Mouse (Mus musculus) small intestine, adult 2 months (tissue): ENCODE measurements around the gene Phactr2. TPM values are rescaled to one million over a fixed set of nuclear protein-coding genes. Genes with fewer than 3 reads are reported as not detected.

Experiments used
- H3K27ac ChIP-seq: fragments of 200-500 bp; 2 replicates; pipeline ENCODE4 v1.5.1; 2012; ENCODE audit warnings: low read depth, low read length, control low read depth, inconsistent platforms; ENCODE audit not compliant: insufficient read depth
- H3K27me3 ChIP-seq: fragments of 200-500 bp; 2 replicates; pipeline ENCODE4 v1.6.1; 2012; ENCODE audit warnings: mild to moderate bottlenecking, moderate library complexity, low read length, inconsistent platforms; ENCODE audit not compliant: control insufficient read depth, insufficient read depth
- H3K36me3 ChIP-seq: fragments of 200-500 bp; 2 replicates; pipeline ENCODE4 v1.6.1; 2012; ENCODE audit warnings: mild to moderate bottlenecking, low read length, control low read depth, inconsistent platforms; ENCODE audit not compliant: control insufficient read depth, insufficient read depth
- H3K4me1 ChIP-seq: fragments of 200-500 bp; 2 replicates; pipeline ENCODE4 v1.6.1; 2012; ENCODE audit warnings: low read length, inconsistent platforms, mixed read lengths; ENCODE audit not compliant: control insufficient read depth, insufficient read depth, insufficient read length
- H3K4me3 ChIP-seq: fragments of 200-500 bp; 2 replicates; pipeline ENCODE4 v1.5.1; 2012; ENCODE audit warnings: low read depth, mild to moderate bottlenecking, control low read depth, inconsistent platforms, low read length, moderate library complexity
- CTCF ChIP-seq: fragments of 200-500 bp; IDR thresholded peaks from 2 replicates; pipeline ENCODE4 v1.5.1; 2012; ENCODE audit warnings: low read depth, mild to moderate bottlenecking, control low read depth, inconsistent platforms, low read length, moderate library complexity, mixed read lengths; ENCODE audit not compliant: insufficient replicate concordance, insufficient read length; ENCODE audit errors: extremely low read depth
- POLR2A ChIP-seq: fragments of 200-500 bp; IDR thresholded peaks from 2 replicates; pipeline ENCODE4 v1.6.1; 2012; ENCODE audit warnings: low read depth, mild to moderate bottlenecking, control low read depth, inconsistent platforms, low read length, moderate library complexity
- WGBS: fragments of 180-500 bp; shearing (Covaris S2); methylation state at CpG from one replicate; pipeline ENCODE4 v1.1.7; 2018; 5-methylcytosine and 5-hydroxymethylcytosine counted together
- polyA plus RNA-seq: library from polyadenylated mRNA; depleted of rRNA; stranded (reverse); fragments of >200 nt; gene quantifications from 2 replicates; pipeline ENCODE4 v1.2.3, GENCODE M21; 2012

Phactr2 gene
- polyA plus RNA-seq, 1 experiment, result 4.5 TPM

DNA sequence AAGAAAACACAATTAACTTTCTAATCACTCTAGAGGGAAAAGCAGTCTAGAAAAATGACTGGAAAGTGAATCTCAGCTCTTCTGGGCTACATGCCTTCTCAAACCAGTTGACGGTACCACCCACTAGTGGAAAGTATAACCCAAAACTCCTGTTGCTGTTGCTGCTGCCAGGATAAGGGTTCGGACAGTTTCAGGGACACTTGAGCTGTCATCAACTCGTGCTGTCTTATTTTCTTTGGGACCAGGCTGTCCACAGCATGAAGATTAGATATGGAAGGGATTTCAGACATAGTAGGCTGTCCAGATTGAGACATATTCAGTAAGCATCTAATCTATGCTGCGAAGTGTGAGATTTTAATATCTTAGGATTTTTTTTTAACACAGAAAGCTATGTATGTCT is 199.5 kb downstream of the Phactr2 start:
- Histone ChIP-seq H3K4me3 (no peak overlapping the region), H3K27me3 (no peaks in the 10 kb centered on the region), H3K27ac (no peak overlapping the region), H3K4me1 (no peaks in the 10 kb centered on the region), H3K36me3 (no peaks in the 10 kb centered on the region)
- 88% methylated on average over 4 of the region's 4 CpGs for WGBS
- TF ChIP-seq POLR2A, result no peak
- TF ChIP-seq CTCF, result no peak

DNA sequence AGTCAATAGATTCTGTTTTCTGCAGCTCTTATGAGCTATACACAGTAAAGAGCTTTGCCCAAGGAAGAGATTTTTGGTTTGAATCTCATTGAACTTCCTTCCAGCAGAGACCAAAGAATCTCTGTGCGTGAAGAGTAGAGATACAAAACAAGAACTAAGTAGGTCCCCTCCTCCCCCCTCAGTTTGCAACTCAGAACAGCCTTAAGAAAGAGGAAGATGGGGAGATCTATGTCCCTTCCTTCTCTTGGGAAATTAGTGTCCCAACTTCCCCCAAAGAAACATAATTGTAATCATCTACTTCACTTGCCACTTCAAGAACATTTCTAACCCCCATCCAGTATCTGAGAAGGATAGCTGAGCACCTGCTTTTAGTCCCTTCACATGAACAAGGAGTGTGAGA is 200.5 kb downstream of the Phactr2 start:
- H3K4me3 ChIP-seq, result no peak overlapping the region
- 71% methylated on average over 1 of the region's 1 CpGs for WGBS
- H3K27me3 ChIP-seq, result no peaks in the 10 kb centered on the region
- TF ChIP-seq POLR2A (no peak), CTCF (no peak)
- H3K27ac ChIP-seq, result no peak overlapping the region
- no peaks in the 10 kb centered on the region for H3K36me3 ChIP-seq
- no peaks in the 10 kb centered on the region for H3K4me1 ChIP-seq

DNA sequence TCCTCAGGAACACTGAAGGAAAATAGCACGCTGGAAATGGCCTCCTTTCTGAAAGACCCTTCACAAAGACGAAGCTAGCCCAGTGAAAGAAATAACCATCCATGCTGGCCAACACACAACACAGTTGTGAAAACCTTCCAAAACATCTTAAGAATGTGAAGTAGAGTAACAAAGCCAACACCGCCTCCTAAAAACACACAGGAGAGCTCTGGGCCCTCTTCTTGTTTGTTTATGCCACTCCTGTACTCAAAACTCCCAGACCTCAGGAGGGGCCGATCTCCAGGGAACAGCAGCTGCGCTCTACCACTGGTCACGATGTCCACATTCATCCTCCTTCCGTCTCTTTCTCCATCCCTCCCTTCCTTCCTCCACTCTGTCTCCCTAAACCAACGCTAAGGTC is 202.5 kb downstream of the Phactr2 start:
- H3K27ac ChIP-seq, result no peak overlapping the region

DNA sequence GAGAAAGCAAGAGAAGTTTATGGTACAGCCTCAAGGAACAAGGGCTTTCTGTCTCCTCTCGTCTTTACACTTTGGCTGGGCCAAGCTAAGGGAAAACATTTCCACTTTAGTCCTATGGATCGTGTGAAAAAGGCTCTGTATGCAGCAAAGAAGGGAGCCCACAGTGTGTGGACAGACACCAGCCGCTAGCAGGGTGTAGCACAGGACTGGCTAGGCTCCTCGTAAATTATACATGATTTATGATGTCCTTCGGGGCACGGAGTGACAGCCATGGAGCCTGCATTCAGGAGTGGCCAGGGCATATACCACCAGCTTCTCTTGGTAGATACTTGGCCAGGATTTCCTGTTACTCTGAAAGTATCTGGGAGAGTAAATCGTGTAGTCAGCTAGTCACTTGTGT is 203.1 kb downstream of the Phactr2 start:
- Histone ChIP-seq H3K27ac (no peak overlapping the region), H3K4me1 (no peaks in the 10 kb centered on the region), H3K27me3 (no peaks in the 10 kb centered on the region), H3K36me3 (no peaks in the 10 kb centered on the region), H3K4me3 (no peak overlapping the region)
- WGBS, result 60% methylated on average over 7 of the region's 7 CpGs
- no peak for TF ChIP-seq POLR2A
- TF ChIP-seq CTCF, result no peak

More for the DNA sequence above, 202.5 kb downstream of the Phactr2 start:
- Histone ChIP-seq H3K27me3 (no peaks in the 10 kb centered on the region), H3K4me3 (no peak overlapping the region), H3K4me1 (no peaks in the 10 kb centered on the region), H3K36me3 (no peaks in the 10 kb centered on the region)
- TF ChIP-seq POLR2A (no peak), CTCF (no peak)
- 79% methylated on average over 8 of the region's 8 CpGs for WGBS

DNA sequence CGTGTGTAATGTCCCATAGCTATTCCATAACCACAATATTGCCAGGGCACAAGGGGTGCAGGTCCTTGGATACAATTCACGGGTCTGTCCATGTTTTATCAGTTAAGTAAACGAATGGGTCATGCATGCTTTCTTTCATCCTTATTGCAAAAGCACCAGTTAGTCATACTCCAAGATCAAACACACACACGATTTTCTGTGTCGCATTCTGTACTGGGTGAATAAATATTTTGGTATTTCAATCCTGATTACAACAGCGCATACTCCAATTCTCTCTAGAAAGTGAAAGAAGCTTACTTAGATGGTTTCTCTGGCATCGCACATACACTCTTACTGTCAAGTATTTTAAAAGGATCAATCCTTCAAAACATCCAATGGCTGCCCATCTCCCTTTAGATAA is 203.9 kb downstream of the Phactr2 start:
- H3K4me1 ChIP-seq, result no peaks in the 10 kb centered on the region
- no peaks in the 10 kb centered on the region for H3K36me3 ChIP-seq
- no peak overlapping the region for H3K27ac ChIP-seq
- H3K27me3 ChIP-seq, result no peaks in the 10 kb centered on the region
- TF ChIP-seq CTCF (no peak), POLR2A (no peak)
- WGBS, result 63% methylated on average over 7 of the region's 7 CpGs
- no peak overlapping the region for H3K4me3 ChIP-seq

DNA sequence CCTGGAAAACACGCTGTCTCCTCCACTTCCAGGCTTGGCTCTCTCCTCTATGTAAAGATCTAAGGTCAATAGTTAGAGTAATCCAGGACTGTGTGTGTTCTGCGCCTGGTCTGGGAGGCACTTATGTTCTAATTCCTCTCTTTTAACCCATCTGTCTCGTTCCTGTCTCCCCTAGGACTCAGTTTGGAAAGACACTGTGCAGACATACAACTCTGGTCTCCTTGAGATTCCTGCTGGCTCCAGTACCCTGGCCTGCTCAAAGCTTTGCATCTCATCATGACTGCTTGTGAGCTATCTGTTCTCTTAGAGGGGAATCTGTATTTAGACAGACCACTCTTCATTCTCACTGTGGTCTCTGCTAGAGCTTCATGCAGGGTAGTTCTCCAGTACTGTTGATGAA is 215.0 kb downstream of the Phactr2 start:
- Histone ChIP-seq H3K4me3 (no peak overlapping the region), H3K4me1 (no peaks in the 10 kb centered on the region), H3K36me3 (peaks cover 2% of the 10 kb centered on the region; the same call in 1 of the 2 replicates), H3K27me3 (no peaks in the 10 kb centered on the region), H3K27ac (no peak overlapping the region)
- WGBS, result 82% methylated on average over 3 of the region's 3 CpGs
- TF ChIP-seq POLR2A (no peak), CTCF (no peak)

DNA sequence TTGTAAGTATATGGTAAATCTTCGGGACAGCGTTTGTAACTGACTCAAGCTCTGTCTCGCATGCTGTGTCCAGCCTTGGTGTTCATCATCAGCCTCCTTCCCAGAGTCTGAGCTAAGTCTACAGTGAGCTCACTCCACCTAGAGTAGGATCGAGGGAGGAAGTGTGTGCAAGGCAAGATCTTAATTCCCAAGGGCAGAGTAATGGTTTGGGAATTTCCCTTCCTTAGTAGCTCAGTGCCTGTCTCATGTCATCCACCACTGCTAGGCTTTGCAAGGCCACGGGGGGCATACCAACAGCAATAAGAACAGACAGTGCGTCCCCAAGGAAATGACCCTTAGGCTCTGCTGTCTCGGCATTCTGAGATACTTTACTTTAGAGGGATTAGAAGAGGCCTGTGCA is 218.0 kb downstream of the Phactr2 start:
- no peak overlapping the region for H3K27ac ChIP-seq
- no peak for TF ChIP-seq POLR2A
- TF ChIP-seq CTCF, result no peak
- no peaks in the 10 kb centered on the region for H3K27me3 ChIP-seq
- H3K4me1 ChIP-seq, result no peaks in the 10 kb centered on the region
- WGBS, result 88% methylated on average over 7 of the region's 7 CpGs
- H3K4me3 ChIP-seq, result no peak overlapping the region
- peaks cover 3% of the 10 kb centered on the region; the same call in 1 of the 2 replicates for H3K36me3 ChIP-seq

DNA sequence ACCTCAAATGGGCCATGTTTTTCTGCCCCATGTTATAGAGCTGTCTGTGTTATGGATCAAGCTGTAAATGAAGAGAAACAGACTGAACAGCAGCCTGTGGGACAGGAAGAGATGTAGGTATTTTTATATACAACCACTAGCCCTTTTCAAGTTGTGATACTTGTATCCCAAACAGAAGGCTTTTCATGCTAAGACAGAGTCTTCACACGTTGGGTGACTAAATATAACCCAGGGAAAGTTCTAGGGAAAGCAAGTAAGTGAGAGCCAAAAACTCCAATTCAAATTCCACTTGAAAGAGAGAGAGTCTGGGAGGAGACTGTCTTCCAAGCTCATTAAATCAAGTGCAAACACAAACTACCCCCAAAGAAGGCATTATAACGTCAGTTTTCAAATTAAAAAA is 223.9 kb downstream of the Phactr2 start:
- no peaks in the 10 kb centered on the region for H3K27me3 ChIP-seq
- H3K4me3 ChIP-seq, result no peak overlapping the region
- H3K36me3 ChIP-seq, result peaks cover 6% of the 10 kb centered on the region; the same call in 1 of the 2 replicates
- TF ChIP-seq CTCF (no peak), POLR2A (no peak)
- 58% methylated on average over 2 of the region's 2 CpGs for WGBS
- H3K4me1 ChIP-seq, result no peaks in the 10 kb centered on the region
- H3K27ac ChIP-seq, result no peak overlapping the region
